Comparison of ENCODE assay signal across 21 mouse cellular contexts in the genomic region with DNA sequence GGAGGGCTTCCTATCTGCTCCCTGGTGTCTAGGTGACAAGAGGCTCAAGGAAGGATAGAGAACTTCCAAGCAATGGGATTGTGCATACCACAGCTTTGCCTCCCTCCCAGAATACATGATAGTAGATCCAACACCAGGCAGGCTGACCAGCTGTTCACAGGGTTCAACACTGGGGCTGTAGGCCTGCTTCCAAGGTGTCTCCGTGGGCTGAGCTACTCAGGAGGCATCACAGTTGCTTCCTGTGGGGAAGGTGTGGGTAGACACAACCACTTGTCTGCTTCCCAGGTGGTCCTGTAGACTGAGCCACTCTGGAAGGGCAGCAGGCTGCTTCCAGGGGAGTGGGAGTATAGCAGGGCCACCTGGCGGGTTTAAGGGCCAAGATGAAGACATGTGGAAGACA.
"Had no signal": no experiment of that assay in that cellular context is flagged by ENCODE, and none has a peak within 500 bp of the region (broad histone marks: within the 10 kb centered on the region; RNA-seq: fewer than 3 reads in every experiment).

No protein-coding gene starts in this region.

- ATAC-seq: inflammation-experienced regulatory T-cells, adult 6 months; intestine, embryonic 16.5 days; midbrain, embryonic 13.5 days; midbrain, embryonic 16.5 days had no signal

- H3K9ac ChIP-seq: liver, embryonic 14.5 days; lung, embryonic 15.5 days; midbrain, embryonic 13.5 days had no signal

- H3K27ac ChIP-seq: liver, embryonic 14.5 days; lung, embryonic 15.5 days; midbrain, embryonic 10.5 days; midbrain, embryonic 13.5 days; stomach, postnatal 0 days had no signal

- DNase-seq: kidney, adult 18-20 months; kidney, adult 9 months; kidney, postnatal 25 days; lung, adult 18-20 months; lung, postnatal 10 days; lung, postnatal 36 days; right cerebral cortex, adult 18-20 months; right cerebral cortex, postnatal 14 days; right cerebral cortex, postnatal 4 days; thymus, adult 2 months; thymus, postnatal 14 days; thymus, postnatal 4 days had no signal

- H3K4me3 ChIP-seq: lung, embryonic 15.5 days; megakaryocyte, embryonic 14.5 days; midbrain, embryonic 10.5 days; midbrain, embryonic 13.5 days had no signal

- H3K4me2 ChIP-seq: lung, embryonic 15.5 days; midbrain, embryonic 13.5 days had no signal

- H3K9me3 ChIP-seq: lung, embryonic 15.5 days; megakaryocyte, embryonic 14.5 days; midbrain, embryonic 10.5 days; midbrain, embryonic 13.5 days had no signal

- H3K27me3 ChIP-seq: lung, embryonic 15.5 days; megakaryocyte, embryonic 14.5 days; midbrain, embryonic 13.5 days had no signal

- H3K4me1 ChIP-seq: midbrain, embryonic 10.5 days had no signal
